Mouse (Mus musculus) lung, postnatal 0 days (tissue): Measurements from ENCODE around the gene Aldh5a1.

ENCODE experiments used
- CTCF ChIP-seq: IDR thresholded peaks from 2 replicates; pipeline ENCODE4 v1.5.1; 2016; ENCODE audit warnings: antibody characterized with exemption, mild to moderate bottlenecking
- EP300 ChIP-seq: IDR thresholded peaks from 2 replicates; pipeline ENCODE4 v1.6.1; 2016; ENCODE audit warnings: antibody characterized with exemption, mild to moderate bottlenecking, control low read depth

- TF ChIP-seq CTCF (no peak), EP300 (no peak)
Observed at GRCm38 (mm10) chr13:24867789-24868188, 69.7 kb downstream of the Aldh5a1 start.
